Mouse (Mus musculus): Measurements from ENCODE around the gene BC034090.
"Not testable (repeated sequence)": the region's sequence is repeated elsewhere in the genome, so short reads cannot be mapped to it uniquely, and the experiment has no call there.

BC034090 gene

GRCm38 (mm10) chr1:155243797-155244770 lies at the start of gene BC034090:
Gene BC034090 (minus strand): TSS chr1:155244444.
- in situ Hi-C loops (cut with MboI, MseI), result no loop called here

- in situ Hi-C loops (cut with MboI, MseI), result loop anchor here (5.0 kb wide), 2 partner anchors 159 to 234 kb away; no protein-coding TSS in a partner anchor
Measured at GRCm38 (mm10) chr1:155293446-155293845, 49.2 kb upstream of the BC034090 start.

- in situ Hi-C loops (cut with MboI, MseI), result no loop called here
Measured at GRCm38 (mm10) chr1:155289411-155289810, 45.2 kb upstream of the BC034090 start.

GRCm38 (mm10) chr1:155288033-155288432 lies 43.8 kb upstream of the BC034090 start:
- in situ Hi-C loops (cut with MboI, MseI), result no loop called here

- in situ Hi-C loops (cut with MboI, MseI), result no loop called here
Measured at GRCm38 (mm10) chr1:155283808-155284207, 39.6 kb upstream of the BC034090 start.

- in situ Hi-C loops (cut with MboI, MseI), result no loop called here
Measured at GRCm38 (mm10) chr1:155281003-155281793, 37.0 kb upstream of the BC034090 start.

- in situ Hi-C loops (cut with MboI, MseI), result no loop called here
Measured at GRCm38 (mm10) chr1:155280306-155280705, 36.1 kb upstream of the BC034090 start.

- in situ Hi-C loops (cut with MboI, MseI), result no loop called here
Measured at GRCm38 (mm10) chr1:155276381-155277033, 32.3 kb upstream of the BC034090 start.

GRCm38 (mm10) chr1:155275793-155276192 lies 31.5 kb upstream of the BC034090 start:
- in situ Hi-C loops (cut with MboI, MseI), result no loop called here

GRCm38 (mm10) chr1:155274976-155275375 lies 30.7 kb upstream of the BC034090 start:
- in situ Hi-C loops (cut with MboI, MseI), result no loop called here

- in situ Hi-C loops (cut with MboI, MseI), result no loop called here
Measured at GRCm38 (mm10) chr1:155272953-155273352, 28.7 kb upstream of the BC034090 start.

GRCm38 (mm10) chr1:155262496-155262895 lies 18.3 kb upstream of the BC034090 start:
- in situ Hi-C loops (cut with MboI, MseI), result not testable (repeated sequence)

GRCm38 (mm10) chr1:155254309-155254708 lies 10.1 kb upstream of the BC034090 start:
- in situ Hi-C loops (cut with MboI, MseI), result no loop called here

GRCm38 (mm10) chr1:155253126-155253525 lies 8.9 kb upstream of the BC034090 start:
- in situ Hi-C loops (cut with MboI, MseI), result no loop called here

GRCm38 (mm10) chr1:155252631-155253121 lies 8.4 kb upstream of the BC034090 start:
- in situ Hi-C loops (cut with MboI, MseI), result no loop called here

- in situ Hi-C loops (cut with MboI, MseI), result no loop called here
Measured at GRCm38 (mm10) chr1:155251596-155251995, 7.4 kb upstream of the BC034090 start.

- in situ Hi-C loops (cut with MboI, MseI), result no loop called here
Measured at GRCm38 (mm10) chr1:155250531-155251135, 6.4 kb upstream of the BC034090 start.

GRCm38 (mm10) chr1:155249896-155250295 lies 5.7 kb upstream of the BC034090 start:
- in situ Hi-C loops (cut with MboI, MseI), result no loop called here

GRCm38 (mm10) chr1:155248041-155248440 lies 3.8 kb upstream of the BC034090 start:
- in situ Hi-C loops (cut with MboI, MseI), result no loop called here

- in situ Hi-C loops (cut with MboI, MseI), result no loop called here
Measured at GRCm38 (mm10) chr1:155247441-155247840, 3.2 kb upstream of the BC034090 start.

GRCm38 (mm10) chr1:155245516-155245915 lies 1.3 kb upstream of the BC034090 start:
- in situ Hi-C loops (cut with MboI, MseI), result no loop called here

Measured in regulatory T cell (primary cell).